Mouse (Mus musculus): ENCODE measurements around the gene Myo9b.
"Not testable (repeated sequence)": the region's sequence is repeated elsewhere in the genome, so short reads cannot be mapped to it uniquely, and the experiment has no call there.

Gene Myo9b

GRCm38 (mm10) chr8:71296784-71297183, 24.3 kb downstream of the Myo9b start:
- DNase-seq (ENCODE audit: low spot score), result no peak

- no peak for DNase-seq (ENCODE audit: low spot score)
Observed at GRCm38 (mm10) chr8:71297439-71297838, 24.9 kb downstream of the Myo9b start.

- DNase-seq (ENCODE audit: low spot score), result no peak
Observed at GRCm38 (mm10) chr8:71299716-71300115, 27.2 kb downstream of the Myo9b start.

GRCm38 (mm10) chr8:71302788-71303187, 30.3 kb downstream of the Myo9b start:
- no peak for DNase-seq (ENCODE audit: low spot score)

DNA sequence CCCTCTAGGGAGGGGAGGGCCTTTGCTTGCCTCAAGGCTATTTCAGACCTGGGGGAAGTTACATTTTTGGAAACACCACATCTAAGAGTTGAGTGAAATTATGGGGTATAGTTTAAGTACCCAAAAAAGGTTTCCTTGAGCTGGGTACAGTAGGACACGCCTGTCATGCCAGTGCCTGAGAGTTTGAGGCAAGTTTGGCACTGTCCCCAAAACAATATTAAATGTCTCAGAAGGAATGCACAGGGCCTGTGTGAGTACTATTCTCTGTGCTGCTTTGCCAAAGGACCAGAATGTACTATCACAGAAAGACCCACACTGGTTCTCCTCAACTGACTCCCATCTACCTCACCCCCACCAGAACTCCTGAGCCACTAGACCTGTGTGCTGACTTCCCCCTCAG, 31.1 kb downstream of the Myo9b start:
- no peak for DNase-seq (ENCODE audit: low spot score)

- DNase-seq (ENCODE audit: low spot score), result no peak
Observed at GRCm38 (mm10) chr8:71305988-71306387, 33.5 kb downstream of the Myo9b start.

DNA sequence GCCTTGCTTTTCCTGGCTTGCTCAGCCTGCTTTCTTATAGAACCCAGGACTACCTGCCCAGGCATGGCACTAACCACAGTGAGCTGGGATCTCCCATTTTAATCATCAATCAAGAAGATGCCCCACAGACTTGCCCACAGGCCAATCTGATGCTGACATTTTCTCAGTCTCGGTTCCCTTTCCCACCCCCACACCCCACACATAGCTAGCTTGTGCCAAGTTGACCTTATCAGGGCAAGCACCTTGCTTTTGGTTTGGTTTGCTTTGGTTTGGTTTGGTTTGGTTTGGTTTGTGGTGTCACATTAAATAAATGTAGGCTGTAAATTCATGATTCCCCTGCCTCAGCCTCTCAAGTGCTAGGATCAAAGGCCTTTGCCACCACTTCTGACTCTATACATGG, 34.9 kb downstream of the Myo9b start:
- no peak for DNase-seq (ENCODE audit: low spot score)

GRCm38 (mm10) chr8:71307913-71308312, 35.4 kb downstream of the Myo9b start:
- DNase-seq (ENCODE audit: low spot score), result no peak

GRCm38 (mm10) chr8:71310446-71310845, 37.9 kb downstream of the Myo9b start:
- no peak for DNase-seq (ENCODE audit: low spot score)

DNA sequence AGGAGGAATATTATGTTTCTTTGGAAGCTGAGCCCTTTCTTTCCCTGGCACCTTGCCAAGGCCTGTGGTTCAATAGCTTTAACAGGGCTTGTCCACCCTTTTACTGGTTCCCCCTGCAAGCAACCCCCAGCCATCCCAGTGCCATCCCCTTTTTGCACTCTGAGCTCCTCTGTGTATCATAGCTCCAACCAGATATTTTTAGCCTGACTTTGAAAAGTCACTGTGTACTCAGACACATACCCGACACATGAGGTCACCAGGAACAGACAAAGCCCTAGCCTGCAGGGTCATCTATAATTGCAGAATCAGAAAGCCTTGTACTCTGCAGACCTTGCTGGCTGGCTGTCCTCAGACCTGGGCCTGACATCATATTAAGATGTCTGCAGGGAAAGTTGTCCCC, 40.2 kb downstream of the Myo9b start:
- peak; percentile 27 for DNase-seq (ENCODE audit: low spot score)

DNA sequence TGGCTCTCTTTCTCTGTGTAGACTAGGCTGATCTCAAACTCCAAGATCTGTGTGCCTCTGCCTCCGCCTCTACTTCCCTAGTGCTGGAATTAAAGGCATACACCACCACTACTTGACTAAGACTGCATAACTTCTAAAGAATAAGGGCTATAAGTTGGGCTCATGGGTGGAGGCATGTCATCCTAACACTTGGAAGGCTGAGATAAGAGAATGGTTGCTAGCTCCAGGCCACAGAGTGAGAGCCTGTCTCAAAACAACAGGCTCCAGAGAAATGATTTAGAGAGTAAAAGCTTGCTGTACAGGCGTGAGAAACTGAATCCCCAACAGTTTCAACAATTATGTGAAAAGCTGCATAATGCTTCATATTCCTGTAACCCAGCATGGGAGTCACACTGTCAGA, 41.4 kb downstream of the Myo9b start:
- DNase-seq (ENCODE audit: low spot score), result no peak

DNA sequence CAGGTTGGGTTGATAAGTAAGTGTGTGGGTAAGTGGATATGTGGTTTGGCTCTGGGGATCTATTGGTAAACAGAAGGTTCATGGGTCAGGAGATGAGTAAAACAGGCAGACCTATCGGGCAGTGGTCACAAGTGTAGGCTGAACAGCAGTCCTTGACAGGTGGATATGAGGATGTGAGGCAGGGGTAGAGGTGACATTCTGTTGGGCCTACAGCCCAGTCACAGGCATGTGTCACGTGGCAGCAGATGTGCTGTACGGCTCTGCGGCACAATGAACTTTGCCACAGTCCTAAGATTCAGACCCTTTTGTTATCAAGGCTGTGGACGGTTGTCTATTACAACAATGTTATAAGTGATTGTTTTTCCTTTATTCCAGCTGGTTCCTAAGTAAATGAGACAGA, 43.5 kb downstream of the Myo9b start:
- DNase-seq (ENCODE audit: low spot score), result no peak

- DNase-seq (ENCODE audit: low spot score), result no peak
Observed at GRCm38 (mm10) chr8:71316486-71317031, 44.0 kb downstream of the Myo9b start.

DNA sequence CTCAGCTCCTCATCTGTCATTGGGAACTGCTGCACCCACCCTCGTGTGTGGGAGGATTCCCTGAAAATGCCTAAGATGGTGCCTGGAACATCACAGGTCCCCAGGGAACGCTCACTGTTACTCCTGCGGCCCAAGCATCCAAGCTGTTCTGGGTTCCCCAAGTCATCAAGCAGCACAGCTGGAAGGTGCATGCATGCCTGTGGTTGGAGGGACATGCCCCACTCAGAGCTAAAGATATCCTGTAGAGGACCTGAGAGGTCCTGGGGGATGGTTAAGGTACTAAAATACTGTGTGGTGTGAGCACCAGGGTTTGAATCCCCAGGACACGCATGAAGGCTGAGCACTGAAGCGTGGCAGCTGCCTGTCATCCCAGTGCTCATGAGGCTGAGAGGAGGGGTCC, 46.1 kb downstream of the Myo9b start:
- not testable (repeated sequence) for DNase-seq (ENCODE audit: low spot score)

- DNase-seq (ENCODE audit: low spot score), result not testable (repeated sequence)
Observed at GRCm38 (mm10) chr8:71319760-71320159, 47.2 kb downstream of the Myo9b start.

- no peak for DNase-seq (ENCODE audit: low spot score)
Observed at GRCm38 (mm10) chr8:71322939-71323338, 50.4 kb downstream of the Myo9b start.

- no peak for DNase-seq (ENCODE audit: low spot score)
Observed at GRCm38 (mm10) chr8:71324848-71325247, 52.3 kb downstream of the Myo9b start.

DNA sequence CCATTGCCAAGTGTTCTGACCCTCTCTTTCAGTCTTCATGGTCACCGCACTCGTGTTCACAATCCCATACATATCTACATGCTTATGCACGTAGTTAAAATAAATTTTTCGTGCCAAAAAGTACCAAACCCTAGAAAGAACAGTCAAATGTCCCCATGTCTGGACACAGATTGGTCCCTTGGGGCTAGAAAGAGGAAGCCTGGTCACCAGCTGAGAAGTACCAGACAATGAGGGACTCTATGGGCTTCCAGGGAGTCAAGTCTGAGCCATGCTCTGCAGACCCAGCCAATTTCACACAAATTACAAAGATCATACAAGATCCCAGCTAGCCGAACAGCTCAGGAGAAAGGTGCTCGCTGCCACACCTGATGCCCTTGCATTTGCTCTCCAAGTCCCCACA, 65.3 kb downstream of the Myo9b start:
- not testable (repeated sequence) for DNase-seq (ENCODE audit: low spot score)

DNA sequence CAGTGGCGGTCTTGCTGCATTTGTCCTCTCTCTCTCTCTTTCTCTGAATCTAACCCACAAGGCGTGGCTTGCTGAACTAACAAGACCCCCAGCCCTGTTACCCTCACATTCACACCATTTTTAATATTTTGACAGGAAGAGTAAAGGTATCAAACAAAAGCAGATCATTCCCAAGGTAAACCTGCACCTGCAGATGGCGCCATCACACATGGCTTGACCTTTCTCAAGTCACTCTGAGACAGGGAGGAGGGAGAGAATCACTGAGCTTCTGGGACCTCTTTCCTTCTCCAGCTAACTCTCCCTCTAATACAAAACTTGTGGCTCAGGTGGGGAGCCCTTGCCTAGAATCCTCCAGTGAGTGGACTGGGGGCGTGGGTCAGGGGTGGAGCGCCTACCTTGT, 68.1 kb downstream of the Myo9b start:
- DNase-seq (ENCODE audit: low spot score), result peak; percentile 56

DNA sequence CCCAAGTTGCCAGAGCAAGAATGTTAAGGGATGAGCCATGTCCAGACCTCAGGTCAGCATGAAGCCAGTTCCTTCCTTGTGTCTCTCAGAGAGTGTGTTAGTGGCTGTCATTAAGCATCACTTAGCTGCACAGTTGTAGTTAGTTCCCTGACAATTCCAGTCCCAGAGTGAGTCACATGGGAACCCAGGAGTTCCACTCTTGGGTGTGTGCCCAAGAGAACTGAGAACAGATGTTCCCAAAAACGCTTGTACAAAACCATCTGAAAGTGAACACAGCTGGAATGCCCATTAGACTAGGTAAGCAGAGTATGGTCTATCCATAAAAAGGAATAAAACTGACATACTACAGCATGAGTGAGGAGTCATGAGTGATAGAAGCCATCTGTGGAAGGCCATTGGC, 74.1 kb downstream of the Myo9b start:
- DNase-seq (ENCODE audit: low spot score), result no peak

DNA sequence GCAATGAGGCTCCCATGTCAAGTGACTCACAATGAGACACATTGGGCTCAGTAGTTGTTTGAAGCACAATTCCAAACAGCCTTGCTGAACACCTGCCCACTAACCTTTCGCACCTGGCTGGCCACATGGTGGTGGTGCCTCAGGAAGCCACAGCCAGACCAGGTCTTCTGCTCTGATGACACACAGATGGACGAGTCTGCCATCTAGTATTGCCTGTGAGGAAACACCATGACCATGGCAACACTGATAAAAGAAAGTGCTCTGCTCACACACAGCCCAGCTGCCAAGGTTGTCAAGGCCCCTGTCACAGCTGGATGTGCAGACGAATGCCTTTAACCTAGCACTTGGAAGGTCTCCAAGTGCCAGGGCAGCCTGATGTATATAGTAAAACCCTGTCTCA, 78.6 kb downstream of the Myo9b start:
- DNase-seq (ENCODE audit: low spot score), result no peak

- no peak for DNase-seq (ENCODE audit: low spot score)
Observed at GRCm38 (mm10) chr8:71351520-71351919, 79.0 kb downstream of the Myo9b start.

DNA sequence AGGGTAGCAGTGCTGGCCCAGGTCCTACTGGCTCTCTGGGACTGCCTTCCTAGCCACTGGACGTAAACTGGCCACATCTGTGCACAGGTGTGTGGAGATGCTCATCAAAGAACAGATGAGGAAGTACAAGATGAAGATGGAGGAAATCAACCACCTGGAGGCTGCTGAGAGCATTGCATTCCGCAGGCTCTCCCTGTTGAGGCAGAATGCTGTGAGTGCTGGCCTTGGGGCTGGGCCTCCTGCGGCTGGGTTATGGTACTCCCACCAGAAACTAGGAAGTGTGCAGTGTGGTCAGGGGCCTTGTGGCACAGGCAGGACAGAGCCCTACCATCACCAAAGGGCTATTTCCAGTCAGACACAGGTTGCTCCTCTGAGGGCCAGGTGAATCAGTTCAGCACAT, 85.5 kb downstream of the Myo9b start:
- no peak for DNase-seq (ENCODE audit: low spot score)

GRCm38 (mm10) chr8:71366771-71367528, 94.4 kb downstream of the Myo9b start, which contains the start of gene Use1:
TSS of gene Use1 (plus strand) at chr8:71366848.
- DNase-seq (ENCODE audit: low spot score), result peak; percentile 94

Measured in urinary bladder, postnatal 14 days (tissue).